Mouse (Mus musculus) splenic B cell, adult 2 months (primary cell): Measurements from ENCODE around the gene Gm49601.
A peak's percentile ranks its signal among the peaks of the same experiment; 100 is the strongest.

Source experiments
- DNase-seq: peaks from one replicate; pipeline ENCODE4 v3.0.0-alpha.2; 2011; ENCODE audit warnings: low read depth, low spot score
- H3K27me3 ChIP-seq: 2 replicates; pipeline ENCODE4 v1.6.1; 2012; ENCODE audit warnings: mild to moderate bottlenecking, low read length, moderate library complexity, mixed read lengths; ENCODE audit not compliant: control insufficient read depth, poor library complexity, insufficient read depth, severe bottlenecking
- H3K36me3 ChIP-seq: 2 replicates; pipeline ENCODE4 v1.6.1; 2012; ENCODE audit warnings: mild to moderate bottlenecking, low read length, moderate library complexity, mixed read lengths; ENCODE audit not compliant: control insufficient read depth, poor library complexity, insufficient read depth, severe bottlenecking

The Gm49601 gene

DNA sequence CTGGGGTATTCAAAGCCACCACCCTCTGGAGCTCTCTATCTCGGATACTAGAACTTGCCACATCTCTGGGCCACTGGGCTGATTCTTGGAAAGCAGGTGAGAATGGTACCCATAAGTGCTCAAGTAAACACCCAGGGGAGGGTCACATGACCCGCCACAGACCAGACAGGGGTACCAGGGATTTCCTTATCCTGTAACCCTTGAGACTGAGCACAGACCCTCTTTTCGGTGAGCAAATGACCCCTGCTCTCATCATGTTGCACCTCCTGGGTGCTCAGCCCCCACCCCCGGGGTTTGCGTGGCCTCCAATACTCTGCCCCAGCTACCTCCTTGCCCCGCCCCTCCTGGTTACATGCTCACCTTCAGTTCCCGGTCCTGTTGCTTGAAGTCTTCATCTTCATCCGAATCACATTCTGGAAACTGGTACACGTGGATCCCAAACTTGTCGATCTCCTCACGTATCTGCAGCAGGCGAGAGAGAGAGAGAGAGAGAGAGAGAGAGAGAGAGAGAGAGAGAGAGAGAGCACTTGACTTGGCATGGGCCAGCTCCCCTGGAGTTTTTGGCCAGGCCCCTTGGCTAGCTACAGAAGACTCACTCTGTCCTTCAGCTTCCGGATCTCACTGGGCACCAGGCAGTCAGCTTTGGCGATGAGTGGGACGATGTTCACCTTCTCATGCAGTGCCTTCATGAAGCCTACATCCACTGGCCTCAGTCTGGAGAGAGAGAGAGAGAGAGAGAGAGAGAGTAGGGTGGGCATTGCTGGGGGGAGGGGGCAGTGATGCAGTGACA lies 2.3 kb downstream of the Gm49601 start:
- no peaks in the 10 kb centered on the region for H3K36me3 ChIP-seq
- no peak for DNase-seq
- no peaks in the 10 kb centered on the region; the same call in 1 of the 2 replicates for H3K27me3 ChIP-seq

DNA sequence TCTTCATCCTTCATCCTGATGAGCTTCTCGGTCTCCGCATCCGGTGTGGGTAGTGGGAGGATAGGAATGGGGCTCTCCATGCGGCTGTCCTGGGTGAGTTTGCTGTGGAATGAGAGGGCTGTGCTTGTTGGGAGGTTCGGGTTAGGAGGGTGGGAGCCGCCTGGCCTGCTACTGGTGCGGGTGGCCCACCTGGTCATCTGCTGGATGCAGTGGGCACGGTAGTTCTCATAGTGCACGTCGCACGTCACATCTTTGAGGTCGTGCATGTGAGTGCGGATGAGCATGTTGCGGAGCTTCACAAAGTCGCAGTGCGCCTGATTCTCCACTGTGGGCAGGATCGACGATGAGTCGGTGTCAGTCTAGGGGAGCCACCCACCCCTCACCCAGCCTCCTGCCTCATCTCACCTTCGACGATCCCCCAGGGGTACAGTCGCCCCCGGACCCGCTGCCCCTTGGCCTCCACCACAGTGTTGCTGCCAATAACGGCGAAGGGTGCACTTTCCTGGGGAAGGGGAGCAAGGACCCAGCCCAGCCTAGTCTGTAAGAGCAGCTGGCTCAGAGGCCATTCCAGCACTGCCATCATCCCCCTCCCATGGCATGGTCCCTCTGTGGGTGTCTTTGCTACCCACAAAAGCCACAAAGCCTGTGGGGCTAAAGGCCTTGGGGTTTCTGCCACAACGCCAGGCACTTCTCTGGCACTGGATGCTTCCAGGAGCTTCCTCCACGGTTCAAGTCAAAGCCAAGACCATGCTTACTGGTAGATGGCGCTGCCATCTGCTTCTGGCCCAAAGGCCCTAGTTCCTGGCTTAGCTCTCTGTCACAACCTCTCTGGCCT lies 3.1 kb downstream of the Gm49601 start:
- Histone ChIP-seq H3K27me3 (no peaks in the 10 kb centered on the region; the same call in 1 of the 2 replicates), H3K36me3 (no peaks in the 10 kb centered on the region)
- DNase-seq, result no peak

DNA sequence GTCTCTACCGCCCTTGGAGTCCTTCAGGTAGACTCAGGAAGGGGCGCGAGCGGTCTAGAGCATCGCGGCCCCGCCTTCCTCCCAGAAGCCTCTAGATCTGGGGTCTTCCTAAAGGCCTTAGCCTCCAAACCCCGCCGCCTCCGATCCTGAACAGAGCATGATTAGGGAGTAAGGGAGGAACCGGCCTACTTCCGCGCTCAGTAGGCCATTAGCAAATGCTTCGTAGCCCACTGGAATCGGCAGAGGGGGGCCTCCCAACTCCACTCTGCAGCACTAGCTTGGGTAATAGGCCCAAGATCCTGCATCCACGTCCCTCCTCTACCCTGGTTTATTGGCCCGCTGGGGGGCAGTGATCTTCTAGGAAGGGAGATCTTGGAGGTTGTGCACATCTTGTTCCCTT lies 4.2 kb downstream of the Gm49601 start, which contains the start of gene Gp1bb:
Gp1bb (minus strand) TSS at position 385 of the 400 bp plus-strand sequence.
- Histone ChIP-seq H3K27me3 (no peaks in the 10 kb centered on the region; the same call in 1 of the 2 replicates), H3K36me3 (no peaks in the 10 kb centered on the region)
- no peak for DNase-seq

DNA sequence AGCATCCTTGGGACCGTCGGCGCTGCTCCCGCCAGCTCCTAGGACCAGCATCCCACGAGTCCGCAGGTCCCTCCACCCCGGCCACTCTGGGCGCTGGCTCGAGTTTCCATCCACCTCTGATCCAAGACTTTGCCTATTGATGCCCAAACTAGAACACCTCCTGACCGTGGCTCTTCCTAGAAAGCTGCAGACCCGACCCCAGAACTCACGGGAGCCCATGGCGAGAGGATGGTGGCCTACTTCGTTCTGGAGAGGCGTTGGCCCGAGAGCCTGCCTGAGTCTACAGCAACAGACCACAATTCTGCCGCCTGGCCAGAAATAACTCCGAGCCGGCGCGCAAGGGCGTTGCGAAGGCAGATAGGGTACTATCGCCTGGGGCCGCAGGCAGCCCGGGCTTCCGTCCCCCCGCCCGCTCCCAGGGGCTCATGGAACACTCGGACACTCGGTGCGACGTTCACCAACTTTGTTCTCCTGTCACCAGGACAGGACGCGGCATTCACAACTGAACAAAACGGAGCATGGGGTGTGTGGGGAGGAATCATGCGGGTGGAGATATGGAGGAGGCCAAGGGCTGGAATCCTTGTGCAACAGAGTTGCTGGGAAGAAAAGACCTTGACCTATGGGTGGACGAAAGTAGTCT lies 4.7 kb downstream of the Gm49601 start:
- no peaks in the 10 kb centered on the region for H3K36me3 ChIP-seq
- no peak for DNase-seq
- H3K27me3 ChIP-seq, result no peaks in the 10 kb centered on the region; the same call in 1 of the 2 replicates

DNA sequence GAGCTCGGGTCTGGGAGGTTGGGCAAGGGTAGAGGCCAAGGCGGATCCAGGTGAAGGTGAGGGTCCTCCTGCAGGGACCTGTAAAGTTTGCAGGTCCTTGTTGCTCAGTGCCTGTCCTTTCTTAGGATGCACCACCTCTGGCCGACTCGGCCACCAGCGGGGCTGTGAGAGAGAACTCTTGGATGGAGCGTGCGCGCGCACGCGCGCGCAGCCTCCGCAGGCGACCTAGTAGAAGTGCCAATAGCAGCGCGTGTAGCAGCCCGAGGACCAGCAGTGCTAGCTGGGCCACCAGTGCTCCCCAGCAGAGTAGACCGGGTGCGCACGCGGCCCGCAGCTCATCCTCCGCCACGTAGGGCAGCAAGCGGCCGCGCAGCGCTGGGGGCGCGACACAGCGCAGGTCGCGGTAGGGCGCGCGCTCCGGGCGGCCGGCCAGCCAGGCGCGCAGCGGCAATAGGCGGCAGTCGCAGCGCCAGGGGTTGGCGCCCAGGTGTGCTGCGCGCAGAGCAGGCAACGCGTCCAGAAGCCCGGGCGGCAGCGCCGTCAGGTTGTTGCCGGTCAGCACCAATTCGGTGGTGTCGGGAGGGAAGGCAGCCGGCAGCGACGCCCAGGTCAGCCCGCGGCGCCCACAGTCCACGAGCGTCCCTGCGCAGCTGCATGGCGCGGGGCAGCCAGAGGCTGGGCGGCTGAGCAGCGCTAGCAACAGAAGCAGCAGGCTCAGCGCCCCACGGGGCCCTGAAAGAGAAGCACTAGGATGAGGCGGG lies 5.4 kb downstream of the Gm49601 start:
- DNase-seq, result no peak
- H3K27me3 ChIP-seq, result no peaks in the 10 kb centered on the region; the same call in 1 of the 2 replicates
- no peaks in the 10 kb centered on the region for H3K36me3 ChIP-seq

- no peaks in the 10 kb centered on the region; the same call in 1 of the 2 replicates for H3K27me3 ChIP-seq
- no peaks in the 10 kb centered on the region for H3K36me3 ChIP-seq
- DNase-seq, result no peak
These were observed 6.0 kb downstream of the Gm49601 start for GRCm38 (mm10) chr16:18620201-18620600.

DNA sequence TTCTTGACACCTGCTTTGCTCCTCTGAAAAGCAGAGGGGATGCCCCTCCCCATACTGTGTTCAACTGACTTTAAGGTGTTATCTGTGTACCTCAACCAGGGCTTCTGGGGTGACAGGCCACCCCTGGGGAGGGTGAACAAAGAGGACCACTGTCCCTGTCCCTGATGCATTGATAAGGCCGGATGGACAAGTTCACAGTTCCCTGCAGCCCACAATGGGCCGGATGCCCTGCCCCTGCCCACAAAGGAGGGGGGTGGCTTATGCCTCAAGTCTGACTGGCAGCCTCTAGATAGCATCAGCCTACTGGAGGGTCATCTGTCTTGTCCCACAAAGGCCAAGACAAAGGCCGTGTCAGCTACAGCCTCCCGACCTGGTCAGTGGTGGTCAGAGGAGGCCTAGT lies 7.1 kb downstream of the Gm49601 start:
- no peaks in the 10 kb centered on the region for H3K36me3 ChIP-seq
- DNase-seq, result no peak

DNA sequence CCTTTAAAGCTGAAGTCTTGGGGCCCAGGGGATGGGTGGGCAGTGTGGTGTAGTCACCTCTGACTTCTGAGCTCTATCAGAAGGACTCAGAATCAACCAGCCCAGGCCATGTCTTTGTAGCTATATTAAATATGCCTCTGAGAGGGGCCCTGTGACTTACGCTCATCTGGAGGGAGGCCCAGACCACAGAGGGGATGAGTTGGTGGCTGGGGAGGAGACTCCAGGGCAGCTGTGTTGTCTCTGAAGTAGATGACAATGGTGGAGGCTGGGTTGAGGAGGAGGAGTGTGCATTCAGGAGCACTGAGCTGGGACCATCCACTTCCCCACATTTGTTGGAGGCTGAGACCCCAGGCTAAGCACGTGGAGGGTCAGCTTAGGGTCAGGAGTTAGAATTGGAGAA lies 7.9 kb downstream of the Gm49601 start:
- H3K27me3 ChIP-seq, result no peaks in the 10 kb centered on the region; the same call in 1 of the 2 replicates
- no peaks in the 10 kb centered on the region for H3K36me3 ChIP-seq
- no peak for DNase-seq

More for the DNA sequence above, 7.1 kb downstream of the Gm49601 start:
- H3K27me3 ChIP-seq, result no peaks in the 10 kb centered on the region; the same call in 1 of the 2 replicates

- DNase-seq, result peak; percentile 84
- H3K36me3 ChIP-seq, result no peaks in the 10 kb centered on the region
- H3K27me3 ChIP-seq, result no peaks in the 10 kb centered on the region; the same call in 1 of the 2 replicates
These were observed 8.7 kb downstream of the Gm49601 start for GRCm38 (mm10) chr16:18617370-18618065.

DNA sequence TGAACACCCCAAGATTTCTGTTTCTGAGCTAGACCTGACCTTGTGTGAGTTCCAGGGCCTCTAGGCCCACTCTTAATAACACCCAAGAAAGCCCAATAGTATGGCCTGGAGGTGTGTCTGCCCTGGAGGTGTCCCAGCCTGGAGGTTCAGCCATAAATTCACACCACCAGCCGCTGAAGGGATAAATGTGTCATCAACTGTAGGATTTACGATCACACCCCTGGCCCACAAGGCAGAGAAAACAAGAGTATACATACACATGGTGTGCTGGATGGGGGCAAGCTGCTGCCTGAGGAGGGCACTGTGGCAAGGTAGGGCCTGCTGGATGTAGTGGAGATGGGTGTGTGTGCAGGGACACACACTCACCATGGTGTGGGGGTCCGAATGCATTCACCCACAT lies 12.9 kb downstream of the Gm49601 start:
- no peak for DNase-seq
- Histone ChIP-seq H3K27me3 (no peaks in the 10 kb centered on the region), H3K36me3 (no peaks in the 10 kb centered on the region)

DNA sequence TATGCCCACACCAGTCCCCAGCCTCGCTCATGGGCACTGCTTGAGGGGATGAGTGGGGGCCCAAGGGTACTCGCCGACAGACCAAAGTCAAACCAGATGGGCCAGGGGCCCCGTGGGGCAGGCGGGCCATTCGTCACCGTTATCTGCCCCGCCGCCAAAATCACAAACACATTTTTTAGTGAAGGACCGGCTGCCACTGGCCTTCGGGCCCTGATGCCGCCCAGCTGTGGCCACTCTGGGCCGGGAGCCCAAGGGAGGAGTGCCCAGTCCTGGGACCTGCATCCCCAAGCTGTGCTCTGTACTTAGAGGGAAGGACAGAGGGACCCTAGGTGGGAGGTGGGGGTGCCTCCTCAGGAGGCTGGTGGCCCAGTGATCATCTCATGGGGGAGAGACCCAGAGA lies 14.5 kb downstream of the Gm49601 start:
- no peak for DNase-seq
- Histone ChIP-seq H3K36me3 (no peaks in the 10 kb centered on the region), H3K27me3 (no peaks in the 10 kb centered on the region)

GRCm38 (mm10) chr16:18609099-18609498 lies 17.1 kb downstream of the Gm49601 start:
- H3K27me3 ChIP-seq, result no peaks in the 10 kb centered on the region
- no peak for DNase-seq
- H3K36me3 ChIP-seq, result no peaks in the 10 kb centered on the region

GRCm38 (mm10) chr16:18608226-18608625 lies 18.0 kb downstream of the Gm49601 start:
- DNase-seq, result no peak
- no peaks in the 10 kb centered on the region for H3K36me3 ChIP-seq
- H3K27me3 ChIP-seq, result no peaks in the 10 kb centered on the region

DNA sequence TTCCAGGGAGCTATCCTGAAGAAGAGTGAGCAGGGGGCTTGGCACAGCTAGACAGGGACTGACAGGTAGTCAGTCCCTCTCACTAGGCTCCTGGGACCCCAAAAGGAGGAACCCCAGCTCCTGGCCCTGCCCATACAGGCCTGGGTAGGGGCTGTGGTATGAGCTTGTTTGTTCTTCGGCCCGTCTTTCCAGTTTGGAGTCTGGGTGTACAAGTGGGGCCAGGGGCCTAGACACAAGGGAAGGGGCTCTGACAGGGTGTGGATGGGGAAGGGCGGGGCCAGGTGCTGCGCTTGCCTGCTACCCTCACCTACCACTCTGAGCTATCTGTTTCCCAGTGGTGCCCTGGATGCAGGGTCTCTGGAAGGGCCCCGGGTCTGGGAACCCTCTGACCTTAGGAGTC lies 20.5 kb downstream of the Gm49601 start:
- no peaks in the 10 kb centered on the region for H3K36me3 ChIP-seq
- no peaks in the 10 kb centered on the region for H3K27me3 ChIP-seq
- no peak for DNase-seq
